Mouse (Mus musculus): ENCODE data around the gene Ppara. TPM values are rescaled to one million over a fixed set of nuclear protein-coding genes. Genes with fewer than 3 reads are reported as not detected.

The Ppara gene
- polyA plus RNA-seq, 1 experiment from 2014 or later: 2.9 TPM

DNA sequence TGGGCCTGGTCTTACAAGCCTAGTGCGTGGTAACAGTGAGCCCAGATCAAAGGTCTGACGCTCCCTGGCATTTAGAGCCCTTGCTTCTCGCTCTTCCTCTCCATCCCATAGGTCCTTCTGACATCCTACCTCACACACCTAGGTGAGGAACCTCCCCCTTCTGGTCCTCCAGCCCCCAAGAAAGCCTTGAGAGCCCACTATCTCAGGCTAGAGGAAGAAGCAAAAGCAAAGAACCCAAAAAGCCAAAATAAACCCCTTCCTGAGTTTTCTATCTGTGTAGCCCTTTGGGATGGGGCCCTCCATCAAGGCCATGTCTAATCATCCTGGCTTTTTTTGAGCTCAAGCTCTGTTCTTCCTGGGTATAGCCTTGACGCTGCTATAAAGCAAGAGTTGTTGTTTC, 53.3 kb downstream of the Ppara start:
- Histone ChIP-seq H3K4me1 (ENCODE audit: control insufficient read depth, insufficient read depth, low read depth, low read length) (no peaks in the 10 kb centered on the region), H3K36me3 (ENCODE audit: control insufficient read depth, insufficient read depth, low read length) (no peaks in the 10 kb centered on the region), H3K4me2 (ENCODE audit: low read length) (no peak overlapping the region), H3K9me3 (ENCODE audit: control insufficient read depth, low read length) (no peaks in the 10 kb centered on the region), H3K27me3 (replicated peaks; ENCODE audit: control insufficient read depth, insufficient read depth, low read length) (no peaks in the 10 kb centered on the region; the same call in 1 of the 2 replicates), H3K27ac (ENCODE audit: low read depth, low read length) (no peak overlapping the region), H3K4me3 (ENCODE audit: low read length) (no peak overlapping the region), H3K9ac (ENCODE audit: low read depth, low read length) (no peak overlapping the region)
- no peak for ATAC-seq
- 95% methylated on average over 4 of the region's 4 CpGs for WGBS

DNA sequence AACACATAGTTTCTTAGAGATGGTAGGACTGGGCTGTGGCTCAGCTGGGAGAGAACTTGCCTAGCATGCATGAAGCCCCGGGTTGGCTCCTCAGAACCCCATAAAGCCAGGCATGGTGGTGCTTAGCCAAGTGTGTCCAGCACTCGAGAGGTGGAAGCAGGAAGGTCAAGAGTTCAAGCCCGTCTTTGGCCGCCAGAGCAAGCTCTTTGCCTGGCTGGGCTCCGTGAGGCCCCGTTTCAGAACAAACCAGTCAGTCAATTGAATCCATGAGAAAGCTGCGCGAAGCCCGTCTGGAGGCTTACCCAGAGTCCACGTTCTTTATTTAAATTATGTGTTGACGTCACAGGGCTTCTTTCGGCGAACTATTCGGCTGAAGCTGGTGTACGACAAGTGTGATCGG, 53.9 kb downstream of the Ppara start:
- Histone ChIP-seq H3K27ac (ENCODE audit: low read depth, low read length) (no peak overlapping the region), H3K9ac (ENCODE audit: low read depth, low read length) (no peak overlapping the region), H3K9me3 (ENCODE audit: control insufficient read depth, low read length) (no peaks in the 10 kb centered on the region), H3K36me3 (ENCODE audit: control insufficient read depth, insufficient read depth, low read length) (no peaks in the 10 kb centered on the region), H3K4me2 (ENCODE audit: low read length) (no peak overlapping the region), H3K4me1 (ENCODE audit: control insufficient read depth, insufficient read depth, low read depth, low read length) (no peaks in the 10 kb centered on the region), H3K27me3 (replicated peaks; ENCODE audit: control insufficient read depth, insufficient read depth, low read length) (no peaks in the 10 kb centered on the region; the same call in 1 of the 2 replicates), H3K4me3 (ENCODE audit: low read length) (no peak overlapping the region)
- 73% methylated on average over 16 of the region's 16 CpGs for WGBS
- ATAC-seq: no peak

DNA sequence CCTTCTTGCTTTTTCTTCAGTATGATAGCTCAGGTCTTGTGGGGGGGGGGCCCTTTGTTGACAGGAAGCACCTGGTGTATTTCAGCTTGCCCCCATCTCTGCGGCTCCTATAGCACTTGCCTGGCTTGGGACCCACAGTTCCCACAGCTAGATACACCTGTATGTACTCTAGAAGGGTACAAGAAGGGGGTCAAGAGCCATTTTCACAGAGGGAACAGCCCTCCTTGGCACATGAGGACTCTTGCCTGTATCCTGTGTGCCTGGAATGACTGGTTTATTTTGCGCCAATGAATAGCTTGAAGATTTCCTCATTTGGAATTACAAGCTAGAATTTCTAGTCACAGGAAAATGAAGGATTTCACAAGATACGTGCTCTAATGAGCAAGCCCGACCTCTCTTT, 56.7 kb downstream of the Ppara start:
- H3K27me3 ChIP-seq (replicated peaks; ENCODE audit: control insufficient read depth, insufficient read depth, low read length): no peaks in the 10 kb centered on the region; the same call in 1 of the 2 replicates
- H3K9me3 ChIP-seq (ENCODE audit: control insufficient read depth, low read length): no peaks in the 10 kb centered on the region
- H3K27ac ChIP-seq (ENCODE audit: low read depth, low read length): no peak overlapping the region
- no peak overlapping the region for H3K4me2 ChIP-seq (ENCODE audit: low read length)
- WGBS: 89% methylated on average over 4 of the region's 4 CpGs
- no peak overlapping the region for H3K9ac ChIP-seq (ENCODE audit: low read depth, low read length)
- no peak overlapping the region for H3K4me3 ChIP-seq (ENCODE audit: low read length)
- no peaks in the 10 kb centered on the region for H3K4me1 ChIP-seq (ENCODE audit: control insufficient read depth, insufficient read depth, low read depth, low read length)
- ATAC-seq: no peak
- H3K36me3 ChIP-seq (ENCODE audit: control insufficient read depth, insufficient read depth, low read length): no peaks in the 10 kb centered on the region

DNA sequence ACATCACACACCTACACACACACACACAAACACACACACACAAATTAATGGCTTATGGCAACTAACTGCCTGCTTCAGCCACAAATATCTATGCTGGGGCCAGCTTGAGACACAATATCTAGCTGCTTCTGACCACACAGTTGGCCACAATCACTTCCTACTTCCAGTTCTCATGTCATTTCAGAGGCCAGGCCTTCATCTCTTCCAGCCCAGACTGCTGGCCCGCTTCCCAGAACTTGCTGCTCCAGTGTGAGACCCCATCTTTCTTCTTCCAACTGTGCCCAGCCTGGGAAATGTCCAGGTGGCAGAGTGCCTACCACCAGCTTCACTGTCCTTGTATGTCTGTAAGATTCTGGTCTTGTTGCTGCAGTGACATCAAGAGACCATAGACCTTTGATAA, 58.0 kb downstream of the Ppara start:
- H3K4me3 ChIP-seq (ENCODE audit: low read length): no peak overlapping the region
- no peaks in the 10 kb centered on the region for H3K36me3 ChIP-seq (ENCODE audit: control insufficient read depth, insufficient read depth, low read length)
- no peak overlapping the region for H3K27ac ChIP-seq (ENCODE audit: low read depth, low read length)
- no peak overlapping the region for H3K9ac ChIP-seq (ENCODE audit: low read depth, low read length)
- no peaks in the 10 kb centered on the region for H3K4me1 ChIP-seq (ENCODE audit: control insufficient read depth, insufficient read depth, low read depth, low read length)
- no peak overlapping the region for H3K4me2 ChIP-seq (ENCODE audit: low read length)
- ATAC-seq: peak; percentile 70; the same call in 1 of the 2 replicates
- H3K27me3 ChIP-seq (replicated peaks; ENCODE audit: control insufficient read depth, insufficient read depth, low read length): no peaks in the 10 kb centered on the region; the same call in 1 of the 2 replicates
- H3K9me3 ChIP-seq (ENCODE audit: control insufficient read depth, low read length): no peaks in the 10 kb centered on the region
- WGBS: 59% methylated on average over 1 of the region's 1 CpGs

DNA sequence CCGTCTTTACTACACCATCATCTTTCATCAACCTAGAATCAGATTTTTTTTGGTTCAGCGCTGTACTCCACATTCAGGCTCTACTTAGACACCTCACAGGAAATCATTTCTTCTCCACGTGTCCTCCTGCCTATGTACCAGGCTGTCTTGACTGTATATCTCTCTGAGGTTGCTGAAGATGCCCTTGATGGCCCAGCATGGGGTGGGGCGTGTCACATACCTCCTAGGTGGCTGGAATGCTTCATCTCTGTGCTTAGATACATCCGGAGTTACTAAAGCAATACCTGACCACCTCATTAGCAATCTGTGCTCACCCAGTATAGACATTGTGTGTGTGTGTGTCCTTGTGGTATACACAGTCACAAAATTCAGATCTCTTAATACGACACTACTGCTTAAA, 60.7 kb downstream of the Ppara start:
- no peak overlapping the region for H3K4me2 ChIP-seq (ENCODE audit: low read length)
- no peaks in the 10 kb centered on the region; the same call in 1 of the 2 replicates for H3K27me3 ChIP-seq (replicated peaks; ENCODE audit: control insufficient read depth, insufficient read depth, low read length)
- H3K4me3 ChIP-seq (ENCODE audit: low read length): no peak overlapping the region
- 86% methylated on average over 6 of the region's 6 CpGs for WGBS
- no peaks in the 10 kb centered on the region for H3K4me1 ChIP-seq (ENCODE audit: control insufficient read depth, insufficient read depth, low read depth, low read length)
- no peak overlapping the region for H3K9ac ChIP-seq (ENCODE audit: low read depth, low read length)
- no peak for ATAC-seq
- no peak overlapping the region for H3K27ac ChIP-seq (ENCODE audit: low read depth, low read length)
- H3K36me3 ChIP-seq (ENCODE audit: control insufficient read depth, insufficient read depth, low read length): no peaks in the 10 kb centered on the region
- H3K9me3 ChIP-seq (ENCODE audit: control insufficient read depth, low read length): no peaks in the 10 kb centered on the region

DNA sequence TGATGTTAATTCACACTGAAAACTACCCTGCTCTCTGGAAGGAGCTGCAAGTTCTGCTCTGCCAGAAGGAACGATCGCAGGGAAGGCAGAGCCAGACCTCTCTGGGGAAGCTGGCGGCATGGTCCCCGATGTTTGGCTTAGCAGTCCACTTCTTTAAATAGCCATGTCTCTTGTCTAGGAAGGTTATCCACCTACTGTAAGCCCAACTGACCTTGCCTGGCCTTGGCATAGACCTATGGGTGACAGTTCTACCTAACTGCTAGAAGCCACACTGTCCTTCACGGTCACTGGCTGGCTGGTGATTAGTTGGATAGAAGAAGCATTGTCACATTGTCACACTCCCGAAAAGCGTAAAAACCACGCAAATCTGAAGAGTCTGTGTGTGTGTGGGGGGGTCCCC, 63.9 kb downstream of the Ppara start:
- H3K4me3 ChIP-seq (ENCODE audit: low read length): no peak overlapping the region
- no peaks in the 10 kb centered on the region for H3K27me3 ChIP-seq (replicated peaks; ENCODE audit: control insufficient read depth, insufficient read depth, low read length)
- H3K9ac ChIP-seq (ENCODE audit: low read depth, low read length): no peak overlapping the region
- ATAC-seq: no peak
- no peak overlapping the region for H3K4me2 ChIP-seq (ENCODE audit: low read length)
- no peak overlapping the region for H3K27ac ChIP-seq (ENCODE audit: low read depth, low read length)
- WGBS: 88% methylated on average over 8 of the region's 8 CpGs
- H3K9me3 ChIP-seq (ENCODE audit: control insufficient read depth, low read length): no peaks in the 10 kb centered on the region
- H3K36me3 ChIP-seq (ENCODE audit: control insufficient read depth, insufficient read depth, low read length): no peaks in the 10 kb centered on the region
- H3K4me1 ChIP-seq (ENCODE audit: control insufficient read depth, insufficient read depth, low read depth, low read length): no peaks in the 10 kb centered on the region

DNA sequence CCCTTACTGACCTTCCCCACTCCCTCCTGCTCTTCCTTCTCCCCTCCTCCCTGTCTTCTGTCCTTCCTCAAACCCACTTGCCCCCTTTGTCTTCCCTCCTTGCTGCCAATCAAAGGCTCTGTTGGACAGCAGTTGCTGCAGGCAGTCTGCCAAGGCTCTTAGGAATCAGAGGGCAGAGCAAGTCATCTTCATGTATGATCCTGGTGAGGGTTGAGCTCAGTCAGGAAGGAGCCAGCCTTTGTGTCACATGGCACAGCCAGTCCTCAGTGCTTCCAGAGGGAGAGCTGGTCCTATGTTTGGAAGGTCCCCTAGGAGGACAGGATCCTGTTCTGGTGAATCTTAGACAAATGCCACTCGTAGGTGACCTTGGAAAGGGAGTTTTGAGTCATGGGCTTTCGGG, 68.1 kb downstream of the Ppara start:
- WGBS: 86% methylated on average over 2 of the region's 2 CpGs
- ATAC-seq: no peak
- H3K27me3 ChIP-seq (replicated peaks; ENCODE audit: control insufficient read depth, insufficient read depth, low read length): no peaks in the 10 kb centered on the region

DNA sequence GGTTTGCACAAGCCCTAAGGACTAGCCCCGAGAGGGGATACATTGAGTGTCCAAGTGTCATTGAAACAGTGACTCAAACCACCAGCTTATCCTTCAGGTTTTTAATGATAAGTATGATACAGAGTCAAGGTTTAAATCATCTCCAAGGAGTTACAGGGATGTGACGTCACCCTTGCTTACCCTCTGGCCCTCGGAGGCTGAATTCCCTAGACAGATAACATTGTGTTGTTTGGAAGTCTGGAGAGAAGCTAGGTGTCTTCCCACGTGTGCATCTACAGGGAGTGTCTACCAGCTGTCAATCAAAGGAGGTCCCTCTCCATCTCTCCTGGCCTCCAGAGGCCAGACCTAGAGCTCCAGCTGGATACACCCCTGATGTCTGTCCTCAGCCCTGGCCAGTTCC, 72.1 kb downstream of the Ppara start:
- Histone ChIP-seq H3K36me3 (ENCODE audit: control insufficient read depth, insufficient read depth, low read length) (no peaks in the 10 kb centered on the region), H3K9ac (ENCODE audit: low read depth, low read length) (no peak overlapping the region), H3K9me3 (ENCODE audit: control insufficient read depth, low read length) (no peaks in the 10 kb centered on the region), H3K4me3 (ENCODE audit: low read length) (no peak overlapping the region), H3K27me3 (replicated peaks; ENCODE audit: control insufficient read depth, insufficient read depth, low read length) (no peaks in the 10 kb centered on the region), H3K27ac (ENCODE audit: low read depth, low read length) (no peak overlapping the region), H3K4me1 (ENCODE audit: control insufficient read depth, insufficient read depth, low read depth, low read length) (peaks cover 9% of the 10 kb centered on the region), H3K4me2 (ENCODE audit: low read length) (no peak overlapping the region)
- 87% methylated on average over 4 of the region's 4 CpGs for WGBS
- ATAC-seq: no peak

More for the DNA sequence above, 68.1 kb downstream of the Ppara start:
- Histone ChIP-seq H3K27ac (ENCODE audit: low read depth, low read length) (no peak overlapping the region), H3K4me1 (ENCODE audit: control insufficient read depth, insufficient read depth, low read depth, low read length) (no peaks in the 10 kb centered on the region), H3K4me3 (ENCODE audit: low read length) (no peak overlapping the region), H3K9ac (ENCODE audit: low read depth, low read length) (no peak overlapping the region), H3K9me3 (ENCODE audit: control insufficient read depth, low read length) (no peaks in the 10 kb centered on the region), H3K36me3 (ENCODE audit: control insufficient read depth, insufficient read depth, low read length) (no peaks in the 10 kb centered on the region), H3K4me2 (ENCODE audit: low read length) (no peak overlapping the region)

DNA sequence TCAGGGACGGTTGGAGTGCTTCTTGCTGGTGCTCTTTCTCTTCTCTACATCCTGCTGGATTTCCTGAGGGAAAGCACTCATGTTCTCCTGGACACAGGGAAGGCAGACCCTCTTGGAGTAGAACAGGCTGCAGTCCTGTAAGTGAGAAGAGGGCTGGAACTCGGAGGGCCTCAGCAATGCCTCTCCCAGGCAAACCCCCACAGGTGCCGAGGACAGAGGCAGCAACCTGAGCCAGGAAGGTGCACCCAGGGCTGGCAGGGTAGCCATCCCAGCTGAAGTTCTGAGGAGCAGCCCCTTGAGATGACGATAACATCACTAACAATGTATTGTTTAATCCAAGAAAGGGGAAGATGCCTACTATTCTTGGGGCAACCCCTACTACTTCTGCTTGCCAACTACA, 72.6 kb downstream of the Ppara start:
- 81% methylated on average over 4 of the region's 4 CpGs for WGBS
- no peak overlapping the region for H3K9ac ChIP-seq (ENCODE audit: low read depth, low read length)
- ATAC-seq: no peak

DNA sequence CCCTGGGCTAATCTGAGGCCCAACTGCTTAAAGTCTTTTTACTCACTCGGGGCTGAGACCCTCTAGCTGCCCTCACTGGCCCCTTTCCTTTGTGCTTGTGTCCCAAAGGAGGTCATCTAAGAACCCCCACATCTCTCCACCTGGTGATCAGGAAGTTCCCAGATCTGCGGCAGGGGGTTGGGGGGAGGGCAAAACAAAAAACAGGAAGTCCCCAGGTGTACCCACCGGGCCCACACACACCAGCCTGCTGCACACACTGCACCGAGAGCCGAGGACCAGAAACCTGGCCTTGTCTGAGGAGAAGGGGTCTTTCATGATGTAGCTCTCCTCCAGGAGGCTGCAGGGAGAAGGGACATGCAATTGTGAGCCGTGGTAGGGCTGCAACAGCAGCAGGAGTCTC, 73.2 kb downstream of the Ppara start:
- WGBS: 81% methylated on average over 6 of the region's 6 CpGs
- Histone ChIP-seq H3K27ac (ENCODE audit: low read depth, low read length) (no peak overlapping the region), H3K27me3 (replicated peaks; ENCODE audit: control insufficient read depth, insufficient read depth, low read length) (no peaks in the 10 kb centered on the region), H3K4me2 (ENCODE audit: low read length) (no peak overlapping the region), H3K9ac (ENCODE audit: low read depth, low read length) (no peak overlapping the region), H3K4me3 (ENCODE audit: low read length) (no peak overlapping the region), H3K9me3 (ENCODE audit: control insufficient read depth, low read length) (no peaks in the 10 kb centered on the region), H3K36me3 (ENCODE audit: control insufficient read depth, insufficient read depth, low read length) (no peaks in the 10 kb centered on the region), H3K4me1 (ENCODE audit: control insufficient read depth, insufficient read depth, low read depth, low read length) (peaks cover 12% of the 10 kb centered on the region)
- ATAC-seq: no peak

More for the DNA sequence above, 72.6 kb downstream of the Ppara start:
- H3K27ac ChIP-seq (ENCODE audit: low read depth, low read length): no peak overlapping the region
- H3K4me3 ChIP-seq (ENCODE audit: low read length): no peak overlapping the region
- no peaks in the 10 kb centered on the region for H3K9me3 ChIP-seq (ENCODE audit: control insufficient read depth, low read length)
- H3K4me1 ChIP-seq (ENCODE audit: control insufficient read depth, insufficient read depth, low read depth, low read length): peaks cover 11% of the 10 kb centered on the region
- no peaks in the 10 kb centered on the region for H3K27me3 ChIP-seq (replicated peaks; ENCODE audit: control insufficient read depth, insufficient read depth, low read length)
- no peak overlapping the region for H3K4me2 ChIP-seq (ENCODE audit: low read length)
- H3K36me3 ChIP-seq (ENCODE audit: control insufficient read depth, insufficient read depth, low read length): no peaks in the 10 kb centered on the region
